Comparison of ENCODE assay signal across 8 mouse cellular contexts in genomic region chr4:47310812-47311211, GRCm38 (mm10). TPM values are rescaled to one million over a fixed set of nuclear protein-coding genes. Genes with fewer than 3 reads are reported as not detected.
DNase-seq lines count a peak whose midpoint lies in the region; ATAC-seq and TF ChIP-seq lines count a peak whose summit lies in the region.

No protein-coding gene starts in this region.

- H3K36me3 ChIP-seq in embryonic facial prominence, embryonic 14.5 days (ENCODE audit: control insufficient read depth, insufficient read depth, low read length) = no peaks in the 10 kb centered on the region
- no peaks in the 10 kb centered on the region for H3K36me3 ChIP-seq in embryonic facial prominence, embryonic 10.5 days (replicated peaks)
- no peaks in the 10 kb centered on the region for H3K36me3 ChIP-seq in heart, embryonic 16.5 days (ENCODE audit: control insufficient read depth, insufficient read depth)
- H3K36me3 ChIP-seq in kidney, adult 2 months (ENCODE audit: control insufficient read depth, insufficient read depth, low read length) = no peaks in the 10 kb centered on the region

- H3K9me3 ChIP-seq in embryonic facial prominence, embryonic 14.5 days (ENCODE audit: control insufficient read depth, low read length) = no peaks in the 10 kb centered on the region
- no peaks in the 10 kb centered on the region for H3K9me3 ChIP-seq in embryonic facial prominence, embryonic 10.5 days
- H3K9me3 ChIP-seq in heart, embryonic 16.5 days (replicated peaks; ENCODE audit: control insufficient read depth, low read length) = no peaks in the 10 kb centered on the region

- H3K27ac ChIP-seq in embryonic facial prominence, embryonic 14.5 days (replicated peaks; ENCODE audit: low read depth, low read length) = no peak overlapping the region
- no peak overlapping the region for H3K27ac ChIP-seq in embryonic facial prominence, embryonic 10.5 days (replicated peaks)
- peak overlapping the region; percentile 34; the same call in 1 of the 2 replicates for H3K27ac ChIP-seq in heart, embryonic 16.5 days (ENCODE audit: low read length)
- no peak overlapping the region for H3K27ac ChIP-seq in kidney, adult 2 months (ENCODE audit: insufficient read depth, low read depth, low read length)

- no peaks in the 10 kb centered on the region; the same call in 1 of the 2 replicates for H3K4me1 ChIP-seq in embryonic facial prominence, embryonic 14.5 days (ENCODE audit: control insufficient read depth, insufficient read depth, low read length)
- no peaks in the 10 kb centered on the region for H3K4me1 ChIP-seq in embryonic facial prominence, embryonic 10.5 days
- peaks cover 21% of the 10 kb centered on the region for H3K4me1 ChIP-seq in heart, embryonic 16.5 days (ENCODE audit: control insufficient read depth, insufficient read depth, low read length)
- no peaks in the 10 kb centered on the region for H3K4me1 ChIP-seq in kidney, adult 2 months (ENCODE audit: control insufficient read depth, insufficient read depth, low read length)

- WGBS in embryonic facial prominence, embryonic 14.5 days = 63% methylated on average over 6 of the region's 6 CpGs
- 78% methylated on average over 6 of the region's 6 CpGs for WGBS in embryonic facial prominence, embryonic 10.5 days
- WGBS in heart, embryonic 16.5 days = 15% methylated on average over 6 of the region's 6 CpGs
- WGBS in kidney, adult 2 months = 65% methylated on average over 6 of the region's 6 CpGs

- peak; percentile 64 for ATAC-seq in embryonic facial prominence, embryonic 14.5 days (ENCODE audit: low read depth)
- peak; percentile 64 for ATAC-seq in heart, embryonic 16.5 days (replicated peaks; ENCODE audit: extremely low read depth, insufficient read depth, low FRiP score)

- no peak overlapping the region for H3K4me2 ChIP-seq in embryonic facial prominence, embryonic 14.5 days (ENCODE audit: low read depth, low read length)
- H3K4me2 ChIP-seq in heart, embryonic 16.5 days (ENCODE audit: low read depth, low read length) = no peak overlapping the region

- no peak for TF ChIP-seq CTCF in kidney, adult 2 months (conservative IDR thresholded peaks at IDR 0.05; ENCODE audit: insufficient read depth, insufficient read length, low read depth, low read length)

- H3K4me3 ChIP-seq in embryonic facial prominence, embryonic 14.5 days (ENCODE audit: low read depth, low read length) = no peak overlapping the region
- no peak overlapping the region for H3K4me3 ChIP-seq in embryonic facial prominence, embryonic 10.5 days
- no peak overlapping the region for H3K4me3 ChIP-seq in heart, embryonic 16.5 days (ENCODE audit: low read length)
- H3K4me3 ChIP-seq in kidney, adult 2 months (ENCODE audit: insufficient read depth, low read depth, low read length) = no peak overlapping the region

- H3K27me3 ChIP-seq in embryonic facial prominence, embryonic 14.5 days (replicated peaks; ENCODE audit: control insufficient read depth, insufficient read depth, low read length) = no peaks in the 10 kb centered on the region
- no peaks in the 10 kb centered on the region for H3K27me3 ChIP-seq in embryonic facial prominence, embryonic 10.5 days (replicated peaks; ENCODE audit: low read depth, poor library complexity, severe bottlenecking)
- H3K27me3 ChIP-seq in heart, embryonic 16.5 days (ENCODE audit: control insufficient read depth, insufficient read depth, low read length) = no peaks in the 10 kb centered on the region
- H3K27me3 ChIP-seq in kidney, adult 2 months (replicated peaks; ENCODE audit: control insufficient read depth, insufficient read depth, low read length) = no peaks in the 10 kb centered on the region

- TF ChIP-seq POLR2A in kidney, adult 2 months (IDR thresholded peaks at IDR 0.05; ENCODE audit: low read depth, low read length) = no peak

- H3K9ac ChIP-seq in embryonic facial prominence, embryonic 14.5 days (ENCODE audit: low read depth, low read length) = no peak overlapping the region
- no peak overlapping the region for H3K9ac ChIP-seq in heart, embryonic 16.5 days (ENCODE audit: low read length)

- DNase-seq in embryonic facial prominence, embryonic 14.5 days (ENCODE audit: low spot score) = peak; percentile 73
- no peak for DNase-seq in embryonic facial prominence, embryonic 10.5 days (ENCODE audit: low spot score)
- DNase-seq in adrenal gland, adult 18-20 months (ENCODE audit: low spot score in 2 of 2) = peak; percentile 62 to 83
- DNase-seq in naive thymus-derived CD4-positive, alpha-beta T cell, adult 2 months (ENCODE audit: low read depth) = peak; percentile 41
- DNase-seq in cerebellum, postnatal 14 days = no peak
- no peak for DNase-seq in kidney, adult 2 months
- no peak for DNase-seq in cerebellum, adult 11 months

RNA-seq across cellular contexts. Expression of gene Tgfbr1, which starts 42.2 kb away (rescaled TPM):
- 48.6 and 50.3 TPM in 2 replicates for polyA plus RNA-seq in embryonic facial prominence, embryonic 14.5 days (2014; fragmentation: Nextera tagmentation; extraction: Ambion mirVana)
- polyA plus RNA-seq in embryonic facial prominence, embryonic 10.5 days (2016; fragmentation: Nextera tagmentation; extraction: Ambion mirVana) = 95.0 and 101 TPM in 2 replicates
- total RNA-seq in adrenal gland, adult 18-20 months (2021) = 10 to 100 TPM; 33.4 to 42.4 TPM
- 20.3 and 20.6 TPM in 2 replicates for polyA plus RNA-seq in heart, embryonic 16.5 days (2015; fragmentation: Nextera tagmentation; extraction: Ambion mirVana)
- polyA plus RNA-seq in kidney, adult 2 months (2012; rRNA removed) = 8.7 and 10.8 TPM in 2 replicates

Comparison
In these comparisons a context has a peak if more than half of its experiments do, and no peak if none do; other contexts are left out.
1. DNase-seq: peak in embryonic facial prominence, embryonic 14.5 days (single experiment), adrenal gland, adult 18-20 months (2 of 2) and naive thymus-derived CD4-positive, alpha-beta T cell, adult 2 months (single experiment); none in embryonic facial prominence, embryonic 10.5 days (single experiment), cerebellum, postnatal 14 days (0 of 2), kidney, adult 2 months (single experiment) and cerebellum, adult 11 months (single experiment).